Mouse (Mus musculus): ENCODE results near the gene Tspan31.

DNA sequence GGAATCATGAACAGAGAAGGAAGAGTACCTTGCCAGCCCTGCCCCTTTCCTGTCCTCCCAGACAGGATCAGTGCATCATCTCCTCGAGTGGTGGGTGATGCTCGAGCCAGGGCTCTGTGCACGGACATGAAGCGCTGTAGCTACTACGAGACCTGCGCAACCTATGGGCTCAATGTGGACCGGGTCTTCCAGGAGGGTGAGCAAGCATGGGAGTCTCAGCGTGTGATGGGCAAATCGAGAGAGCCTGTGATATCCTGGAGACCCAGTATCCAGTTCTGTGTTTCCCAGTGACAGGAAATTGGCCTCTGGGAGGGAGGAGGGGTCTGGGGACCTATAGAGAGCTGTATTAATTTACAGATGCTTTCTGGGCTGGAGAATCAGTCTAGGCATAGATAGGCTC is 15.0 kb upstream of the Tspan31 start:
- TF ChIP-seq CTCF (IDR thresholded peaks at IDR 0.05; ENCODE audit: borderline replicate concordance, insufficient read depth, low read length) (no peak), POLR2A (IDR thresholded peaks at IDR 0.05; ENCODE audit: low read depth, low read length) (no peak)

Measured in embryonic fibroblast, embryonic 13.5 days (primary cell).